Mouse (Mus musculus) gastrocnemius, adult 2 months (tissue): ENCODE measurements around the gene Csnk1g1. TPM values are rescaled to one million over a fixed set of nuclear protein-coding genes. Genes with fewer than 3 reads are reported as not detected.

Source experiments
- DNase-seq: peaks from one replicate; pipeline ENCODE4 v3.0.0; 2022
- H3K27ac ChIP-seq: fragments of 200-600 bp; 2 replicates; pipeline ENCODE4 v1.8.1; 2022; ENCODE audit warnings: mild to moderate bottlenecking
- H3K4me3 ChIP-seq: fragments of 200-600 bp; 2 replicates; pipeline ENCODE4 v1.8.1; 2022; ENCODE audit warnings: mild to moderate bottlenecking, moderate library complexity
- CTCF ChIP-seq: fragments of 200-600 bp; IDR thresholded peaks from 2 replicates; pipeline ENCODE4 v1.8.1; 2022; ENCODE audit warnings: antibody characterized with exemption, mild to moderate bottlenecking, moderate library complexity
- intact Hi-C: fragments of 180-260 bp; cut with DNase I; formaldehyde crosslinking; loops from one replicate; pipeline ENCODE4 v1.15.1; 2025
- total RNA-seq, 2 experiments: library from RNA; stranded (reverse); gene quantifications; 2 replicates each; pipeline ENCODE4 v1.2.3; 2021

Gene Csnk1g1
- total RNA-seq, 2 experiments from 2014 or later: 7.9 to 8.0 TPM

- no peak overlapping the region for H3K4me3 ChIP-seq
- no peak overlapping the region for H3K27ac ChIP-seq
- intact Hi-C loops: no loop called here
- TF ChIP-seq CTCF: no peak
- DNase-seq: no peak
Measured at GRCm38 (mm10) chr9:66081999-66082398, 173.3 kb downstream of the Csnk1g1 start.

- intact Hi-C loops: no loop called here
- TF ChIP-seq CTCF: no peak
- DNase-seq: no peak
- Histone ChIP-seq H3K4me3 (no peak overlapping the region), H3K27ac (no peak overlapping the region)
Measured at GRCm38 (mm10) chr9:66084171-66084570, 175.4 kb downstream of the Csnk1g1 start.

- Histone ChIP-seq H3K4me3 (no peak overlapping the region), H3K27ac (no peak overlapping the region)
- intact Hi-C loops: no loop called here
- no peak for TF ChIP-seq CTCF
- no peak for DNase-seq
Measured at GRCm38 (mm10) chr9:66087062-66087461, 178.3 kb downstream of the Csnk1g1 start.

GRCm38 (mm10) chr9:66088411-66088810 lies 179.7 kb downstream of the Csnk1g1 start:
- intact Hi-C loops: no loop called here
- peak; percentile 87 for TF ChIP-seq CTCF
- DNase-seq: peak; percentile 72

DNA sequence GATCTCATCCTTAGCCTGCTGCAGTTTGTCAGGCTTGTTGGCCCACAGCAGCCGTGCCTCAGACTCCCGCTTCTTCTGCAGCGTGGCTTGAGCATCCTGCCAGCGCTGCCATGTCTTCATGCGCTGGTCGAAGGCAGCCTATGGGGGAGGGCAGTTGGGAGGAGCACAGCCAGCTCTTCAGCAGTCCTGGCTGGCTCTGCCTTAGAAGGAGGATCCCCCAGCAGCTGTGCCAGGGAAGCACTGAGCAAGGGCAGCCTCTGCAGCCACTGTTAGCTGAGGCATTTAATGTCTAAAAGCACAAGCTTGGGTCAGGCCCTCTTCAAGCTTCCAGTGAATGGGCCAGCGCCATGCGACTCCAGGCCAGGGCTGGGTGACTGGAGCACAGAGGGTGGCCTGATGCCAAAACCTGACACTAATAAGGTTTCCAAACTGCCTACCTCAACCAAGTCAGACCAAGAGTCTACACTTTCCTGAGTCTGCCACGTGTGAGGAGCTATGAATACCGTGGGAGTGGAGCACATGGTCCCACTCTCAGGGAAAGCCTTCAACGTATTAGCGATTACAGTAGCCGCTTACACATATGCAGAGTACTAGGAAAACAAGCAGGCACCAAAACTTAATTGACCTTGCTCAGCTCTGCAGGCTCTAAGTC lies 182.0 kb downstream of the Csnk1g1 start:
- peak; percentile 50 for DNase-seq
- intact Hi-C loops: no loop called here

More at GRCm38 (mm10) chr9:66088411-66088810, 179.7 kb downstream of the Csnk1g1 start:
- no peak overlapping the region for H3K4me3 ChIP-seq
- no peak overlapping the region for H3K27ac ChIP-seq

DNA sequence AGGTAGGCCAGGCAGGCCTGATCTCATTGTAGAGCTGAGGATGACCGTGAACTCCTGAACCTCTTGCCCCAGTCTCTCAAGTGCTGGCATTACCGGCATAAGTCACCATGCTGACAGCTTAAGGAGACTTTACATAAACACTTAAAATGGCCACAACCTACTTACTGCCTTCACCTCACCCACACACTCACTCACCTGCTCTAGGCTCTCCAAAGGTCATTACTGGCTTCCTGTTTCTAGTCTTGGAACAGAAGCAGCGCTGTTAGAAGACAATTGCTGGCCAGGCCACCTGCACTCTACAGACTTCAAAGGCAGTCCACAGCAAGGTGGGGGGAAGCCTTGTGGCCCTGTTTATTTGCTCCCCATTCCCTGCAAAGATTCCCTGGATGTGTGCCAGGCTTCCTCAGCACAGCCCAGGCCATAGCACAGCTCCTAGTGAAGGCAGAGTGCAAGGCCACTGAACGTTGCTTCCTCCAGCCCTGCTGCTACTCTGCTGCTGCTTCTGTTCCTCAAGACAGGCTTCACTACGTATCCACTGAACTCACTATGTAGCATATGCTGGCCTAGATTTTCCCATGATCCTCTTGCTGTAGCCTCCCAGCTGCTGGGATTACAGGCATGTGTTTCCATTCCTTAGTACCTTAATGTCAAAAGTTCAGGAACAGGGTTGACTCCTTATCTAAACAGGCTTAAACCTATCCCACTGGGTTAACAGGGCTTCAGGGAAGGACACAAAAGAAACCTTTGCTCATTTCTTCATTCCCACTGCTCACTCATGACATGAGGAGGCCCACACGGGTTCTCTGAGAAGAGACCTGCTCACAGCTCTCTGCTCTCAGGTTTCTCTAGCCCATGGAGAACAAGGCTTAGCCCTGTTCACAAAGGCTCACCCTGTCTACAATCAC lies 182.9 kb downstream of the Csnk1g1 start:
- TF ChIP-seq CTCF: no peak
- H3K4me3 ChIP-seq: no peak overlapping the region
- intact Hi-C loops: no loop called here
- no peak for DNase-seq
- peak overlapping the region; percentile 17; the same call in 1 of the 2 replicates for H3K27ac ChIP-seq

More for the DNA sequence above, 182.0 kb downstream of the Csnk1g1 start:
- Histone ChIP-seq H3K27ac (peak overlapping the region; percentile 24), H3K4me3 (no peak overlapping the region)
- no peak for TF ChIP-seq CTCF

DNA sequence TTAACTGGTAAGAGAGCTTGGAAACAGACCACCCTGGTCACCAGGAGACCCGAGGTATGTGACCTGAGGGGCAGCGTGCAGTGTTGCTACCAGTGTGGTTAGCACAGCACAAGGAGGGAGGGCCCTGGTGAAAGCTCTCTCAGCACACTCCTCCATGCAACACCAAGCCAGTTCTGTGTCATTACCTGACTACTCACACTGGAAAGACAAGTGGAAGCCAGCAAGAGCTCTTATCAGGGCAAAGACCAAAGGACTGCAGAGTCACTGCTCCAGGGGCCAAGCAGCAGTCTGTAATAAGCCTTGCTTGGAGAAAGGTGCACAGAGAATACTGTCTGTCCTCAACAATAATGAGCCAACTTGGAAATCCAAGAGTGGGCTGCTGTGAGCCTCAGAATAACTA lies 183.9 kb downstream of the Csnk1g1 start:
- Histone ChIP-seq H3K4me3 (no peak overlapping the region), H3K27ac (no peak overlapping the region)
- intact Hi-C loops: no loop called here
- DNase-seq: no peak
- TF ChIP-seq CTCF: no peak

Other genes starting within 250 kb of the Csnk1g1 start
- 100 to 1,000 TPM; 195 to 201 TPM for gene Oaz2, start 240.9 kb upstream of the Csnk1g1 start, total RNA-seq
- gene Zfp609, start 81.4 kb upstream of the Csnk1g1 start, total RNA-seq: 10 to 100 TPM; 18.4 to 21.1 TPM
- not detected for gene Pclaf, start 18.7 kb upstream of the Csnk1g1 start, total RNA-seq
- gene Trip4, start 130 bp upstream of the Csnk1g1 start, total RNA-seq: 10 to 100 TPM; 13.7 to 15.5 TPM
- 10 to 100 TPM; 32.6 to 48.8 TPM for gene Ppib, start 151.3 kb downstream of the Csnk1g1 start, total RNA-seq
- gene Snx22, start 160.8 kb downstream of the Csnk1g1 start, total RNA-seq: under 1 TPM in 1 of 2 experiments, not detected in 1; 0.28 TPM
- 10 to 100 TPM; 10.9 to 16.0 TPM for gene Snx1, start 217.7 kb downstream of the Csnk1g1 start, total RNA-seq
- gene Ciao2a, start 217.7 kb downstream of the Csnk1g1 start, total RNA-seq: 10 to 100 TPM; 43.7 to 52.9 TPM
- 10 to 100 TPM; 24.2 to 38.4 TPM for gene Dapk2, start 249.3 kb downstream of the Csnk1g1 start, total RNA-seq